Comparison of ENCODE assay signal across 15 mouse cellular contexts in the genomic region with DNA sequence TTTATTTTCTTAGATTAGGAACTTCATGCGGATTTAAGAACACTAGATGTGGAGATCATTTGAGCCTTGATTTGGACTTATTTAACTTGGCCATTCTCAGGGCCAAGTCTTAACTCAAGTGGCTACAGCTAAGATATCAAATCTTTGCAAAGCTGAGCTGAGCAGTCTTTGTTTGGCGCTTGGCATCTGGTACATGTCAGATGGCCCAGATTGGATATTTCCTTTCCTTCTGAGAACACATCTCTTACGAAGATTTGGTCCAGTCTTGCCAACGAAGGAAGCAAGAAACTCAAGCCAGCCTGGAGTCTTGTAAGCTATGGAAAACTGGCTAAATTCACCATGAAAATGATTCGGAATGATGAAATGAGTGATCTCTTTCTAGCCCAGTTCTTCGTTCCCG.
"Had no signal": no experiment of that assay in that cellular context is flagged by ENCODE, and none has a peak within 500 bp of the region (broad histone marks: within the 10 kb centered on the region; RNA-seq: fewer than 3 reads in every experiment).

No protein-coding gene starts in this region.

- H3K4me2 ChIP-seq: lung, embryonic 14.5 days; midbrain, embryonic 11.5 days; midbrain, embryonic 13.5 days; midbrain, embryonic 15.5 days; neural tube, embryonic 12.5 days had no signal

- H3K9me3 ChIP-seq: megakaryocyte, embryonic 14.5 days; midbrain, embryonic 13.5 days; midbrain, embryonic 15.5 days; neural tube, embryonic 12.5 days had no signal

- H3K9ac ChIP-seq: lung, embryonic 14.5 days; midbrain, embryonic 13.5 days; midbrain, embryonic 15.5 days; neural tube, embryonic 12.5 days had no signal

- H3K4me1 ChIP-seq: midbrain, embryonic 13.5 days; midbrain, embryonic 15.5 days; neural tube, embryonic 12.5 days had no signal

- H3K36me3 ChIP-seq: midbrain, embryonic 13.5 days; midbrain, embryonic 15.5 days; neural tube, embryonic 12.5 days had no signal

- H3K27ac ChIP-seq: macrophage; midbrain, embryonic 13.5 days; midbrain, embryonic 15.5 days; neural tube, embryonic 12.5 days had no signal

- ATAC-seq: midbrain, embryonic 13.5 days; midbrain, embryonic 15.5 days had no signal

- DNase-seq: lung, adult 18-20 months; lung, embryonic 14.5 days; lung, postnatal 14 days; lung, postnatal 36 days; right cerebral cortex, postnatal 14 days; spleen, adult 18-20 months; thymus, adult 18-20 months; thymus, postnatal 14 days; thymus, postnatal 36 days had no signal

- H3K27me3 ChIP-seq: megakaryocyte, embryonic 14.5 days; midbrain, embryonic 13.5 days; midbrain, embryonic 15.5 days; neural tube, embryonic 12.5 days had no signal

- H3K4me3 ChIP-seq: megakaryocyte, embryonic 14.5 days; midbrain, embryonic 13.5 days; midbrain, embryonic 15.5 days; neural tube, embryonic 12.5 days had no signal
